Mouse (Mus musculus) embryo, embryonic 9.5 days (tissue): ENCODE measurements around the gene Gm3415.
"Not testable (repeated sequence)": the region's sequence is repeated elsewhere in the genome, so short reads cannot be mapped to it uniquely, and the experiment has no call there.

Source experiments
- DNase-seq: peaks from one replicate; pipeline ENCODE4 v3.0.0-alpha.2; 2017; ENCODE audit errors: extremely low spot score

The Gm3415 gene

DNA sequence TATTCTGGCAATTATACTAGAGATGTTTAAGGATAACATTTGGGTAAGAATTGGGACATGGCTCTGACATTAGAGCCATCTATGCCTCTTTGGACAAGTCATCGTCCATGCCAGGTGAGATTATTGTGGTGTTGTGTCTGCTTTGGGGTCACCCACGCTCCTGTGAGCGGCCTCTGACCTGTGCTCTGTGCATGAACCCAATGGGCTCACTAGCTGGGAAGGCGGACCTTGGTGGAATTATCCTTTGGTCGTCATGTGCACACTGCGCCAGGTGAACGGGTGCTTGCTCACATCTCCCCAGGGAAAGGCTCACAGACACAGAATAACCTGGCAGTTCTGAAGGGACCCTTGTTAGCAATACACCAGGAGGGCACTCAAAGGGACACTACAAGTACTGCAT lies 43.3 kb downstream of the Gm3415 start:
- DNase-seq: not testable (repeated sequence)

DNA sequence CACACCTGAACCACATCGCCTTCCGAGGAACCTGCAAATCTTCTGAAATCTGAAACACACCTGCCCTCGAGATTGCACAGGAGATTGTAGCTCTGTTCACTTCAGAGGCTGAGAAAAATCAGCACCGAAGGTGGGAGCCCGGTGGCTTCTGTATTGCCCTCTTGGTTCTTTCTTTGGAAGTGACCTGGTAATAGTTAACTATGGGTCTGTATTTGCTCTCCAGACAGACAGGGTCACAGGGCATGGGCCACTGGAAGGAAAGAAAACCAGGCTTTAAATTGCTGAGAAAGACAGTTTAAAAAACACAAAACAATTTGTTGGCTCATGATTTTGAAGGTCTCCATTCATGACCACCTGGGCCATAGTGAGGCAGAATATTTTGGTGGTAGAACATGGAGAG lies 44.0 kb downstream of the Gm3415 start:
- DNase-seq: no peak

- DNase-seq: no peak
Measured at GRCm38 (mm10) chr5:146606221-146606620, 50.3 kb downstream of the Gm3415 start.

DNA sequence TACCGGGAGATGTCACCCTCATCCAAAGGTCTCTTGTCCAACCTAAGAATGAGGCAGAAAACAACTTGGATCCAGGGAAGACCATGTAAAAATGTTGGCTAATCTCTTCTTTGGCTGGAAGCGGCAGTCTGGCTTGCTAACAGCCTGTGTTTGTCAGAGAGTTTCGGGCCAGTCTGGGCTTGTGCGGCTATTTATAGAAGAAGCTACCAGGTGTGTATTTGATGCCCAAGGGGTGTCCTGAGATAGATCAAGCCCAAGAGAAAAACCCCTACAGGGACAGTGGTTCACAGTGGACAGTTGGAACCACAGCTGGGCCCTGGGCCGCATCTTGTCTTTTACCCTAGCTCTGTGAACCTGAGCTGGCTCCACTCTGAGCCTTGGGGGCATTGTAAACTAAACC lies 51.0 kb downstream of the Gm3415 start:
- DNase-seq: no peak

DNA sequence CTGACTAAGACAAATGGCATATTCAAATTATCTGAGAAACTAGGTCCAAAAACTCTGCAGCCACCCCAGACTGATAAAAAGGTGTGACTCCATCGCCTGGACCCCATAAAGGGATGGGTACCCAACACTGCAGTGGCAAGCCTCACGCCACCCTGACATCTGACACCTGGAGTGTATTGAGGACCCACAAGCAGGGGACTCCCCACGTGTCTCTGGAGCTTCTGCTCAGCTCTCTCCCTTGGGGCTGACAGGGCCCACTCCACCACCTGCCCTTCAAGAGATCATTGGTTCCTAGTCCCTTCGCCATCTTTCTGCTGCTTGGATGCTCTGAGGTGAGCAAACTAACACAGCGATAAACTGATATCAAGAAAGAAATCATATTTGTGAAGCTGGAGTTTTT lies 51.9 kb downstream of the Gm3415 start:
- DNase-seq: no peak
